Mouse (Mus musculus): ENCODE measurements around the gene Inka1.

DNA sequence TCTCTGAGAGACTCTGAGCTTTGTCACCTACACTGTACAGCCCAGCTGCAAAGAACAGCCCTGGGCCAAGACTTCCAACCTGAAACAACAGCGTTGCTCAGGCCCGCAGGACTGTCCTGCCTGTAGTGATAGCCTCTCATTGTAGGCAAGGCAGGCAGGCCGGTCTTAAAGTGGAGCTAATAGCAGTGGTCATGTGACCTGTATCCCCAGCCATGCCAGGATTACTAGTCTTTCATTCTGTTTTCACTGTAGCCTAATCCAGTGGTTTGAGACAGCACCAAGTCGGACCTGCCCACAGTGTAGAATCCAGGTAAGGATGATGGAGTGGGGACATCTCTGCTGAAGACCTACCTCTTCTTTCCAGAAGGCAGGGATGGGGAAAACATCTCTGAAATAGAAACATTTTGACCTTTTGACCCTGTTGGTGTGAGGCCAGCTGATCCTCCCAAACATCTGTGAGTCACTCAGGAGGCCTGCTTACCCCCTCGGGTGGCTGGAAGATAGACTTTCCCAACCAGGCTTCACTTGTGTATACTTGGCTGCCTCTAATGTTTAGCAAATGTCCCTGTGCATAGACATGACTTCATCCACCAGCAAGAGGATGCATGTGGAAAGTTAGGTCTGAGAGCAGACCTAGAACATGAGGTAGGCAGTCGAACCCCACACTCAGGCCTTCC, 29.9 kb downstream of the Inka1 start:
- TF ChIP-seq POLR2A (IDR thresholded peaks at IDR 0.05; ENCODE audit: low read depth, low read length) (no peak), CTCF (IDR thresholded peaks at IDR 0.05; ENCODE audit: borderline replicate concordance, insufficient read depth, low read length) (no peak)

Data from embryonic fibroblast, embryonic 13.5 days (primary cell).